Mouse (Mus musculus) heart, postnatal 14 days (tissue): ENCODE results near the gene Disp1. TPM values are rescaled to one million over a fixed set of nuclear protein-coding genes. Genes with fewer than 3 reads are reported as not detected.
A peak's percentile ranks its signal among the peaks of the same experiment; 100 is the strongest.

Experiments
- DNase-seq, 2 experiments: peaks; one replicate each; pipeline ENCODE4 v3.0.0; 2021 to 2022
- intact Hi-C: fragments of 180-260 bp; cut with DNase I; formaldehyde crosslinking; loops from one replicate; pipeline ENCODE4 v1.15.1; 2025
- total RNA-seq, 2 experiments: library from RNA; stranded (reverse); gene quantifications; 2 replicates each; pipeline ENCODE4 v1.2.3; 2021

Gene Disp1
- total RNA-seq, 2 experiments from 2014 or later = 7.5 to 8.5 TPM

- intact Hi-C loops = no loop called here
- DNase-seq = no peak
Measured at GRCm38 (mm10) chr1:183097606-183098005, 123.7 kb downstream of the Disp1 start.

DNA sequence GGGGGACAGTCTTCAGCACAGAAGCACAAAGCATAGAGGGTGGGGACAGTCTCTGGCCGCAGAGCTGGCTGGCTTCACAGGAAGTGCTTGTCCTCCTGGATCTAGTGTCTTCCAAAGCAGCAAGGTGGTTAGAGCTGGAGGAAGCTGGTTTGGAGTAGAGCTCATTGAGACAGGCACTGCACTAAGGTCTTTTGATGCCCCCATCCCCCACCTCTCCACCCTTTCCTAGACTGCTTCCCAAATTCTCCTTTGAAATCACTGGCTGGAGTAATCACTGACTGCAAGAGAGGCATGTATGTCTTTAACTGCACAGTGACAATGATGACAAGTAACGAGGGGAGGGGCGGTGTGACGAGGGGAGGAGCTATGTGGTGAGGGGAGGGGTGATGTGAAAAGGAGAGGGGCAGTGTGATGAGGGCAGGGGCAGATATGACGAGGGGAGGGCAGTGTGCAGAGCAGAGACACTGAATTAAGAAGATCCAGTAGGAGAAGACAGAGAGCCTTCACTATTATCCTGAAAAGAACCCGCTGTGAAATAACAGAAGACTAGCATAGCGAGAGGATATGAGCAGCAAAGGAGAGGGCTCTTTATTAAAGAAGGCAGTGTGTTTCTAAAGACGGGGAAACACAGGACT, 125.8 kb downstream of the Disp1 start:
- intact Hi-C loops = no loop called here

DNA sequence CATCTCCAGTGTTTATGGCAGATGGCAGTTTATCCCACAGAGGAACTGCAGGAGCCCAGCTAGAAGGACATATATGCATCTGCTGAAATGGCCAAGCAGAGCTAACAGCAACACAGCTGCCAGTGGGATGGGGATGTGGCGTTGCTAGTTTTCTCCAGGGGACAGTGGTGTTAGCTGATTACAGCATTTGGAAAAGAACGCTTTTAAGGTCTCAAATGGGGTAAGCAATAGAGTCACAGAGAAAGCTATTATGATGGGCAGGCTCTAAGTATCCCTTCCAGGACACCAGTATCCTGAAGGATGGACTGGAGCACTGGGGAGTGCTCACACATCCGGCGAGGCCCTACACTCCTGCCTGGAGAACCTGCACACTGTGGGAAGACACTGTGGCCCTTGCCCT, 129.0 kb downstream of the Disp1 start:
- no peak for DNase-seq
- intact Hi-C loops = no loop called here

More for the DNA sequence above, 125.8 kb downstream of the Disp1 start:
- no peak for DNase-seq

- intact Hi-C loops = no loop called here
- no peak for DNase-seq
Measured at GRCm38 (mm10) chr1:183091203-183091602, 130.1 kb downstream of the Disp1 start.

DNA sequence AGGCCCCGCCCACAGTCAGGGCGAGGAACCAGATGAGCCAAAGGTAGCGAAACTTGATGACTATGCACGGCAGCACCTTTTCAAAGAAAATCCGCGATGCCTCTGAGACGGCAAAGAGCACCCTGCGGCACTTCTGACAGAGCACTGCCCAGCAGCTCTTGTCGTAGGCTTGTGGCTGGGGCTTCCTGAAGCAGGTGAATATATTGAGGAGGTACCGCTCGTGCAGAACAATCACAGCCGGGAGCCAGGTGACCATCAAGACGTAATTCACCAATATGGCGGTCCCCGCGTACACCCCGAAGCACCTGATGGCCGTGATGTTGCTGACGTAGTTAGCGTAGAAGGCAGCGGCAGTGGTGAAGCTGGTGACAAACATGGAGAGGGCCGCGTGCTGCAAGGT, 132.7 kb downstream of the Disp1 start:
- no peak for DNase-seq
- intact Hi-C loops = no loop called here

- intact Hi-C loops = no loop called here
- no peak for DNase-seq
Measured at GRCm38 (mm10) chr1:183086843-183087242, 134.5 kb downstream of the Disp1 start.

GRCm38 (mm10) chr1:183084085-183085050, 137.0 kb downstream of the Disp1 start:
- DNase-seq = peak; percentile 42 to 68
- intact Hi-C loops = no loop called here

DNA sequence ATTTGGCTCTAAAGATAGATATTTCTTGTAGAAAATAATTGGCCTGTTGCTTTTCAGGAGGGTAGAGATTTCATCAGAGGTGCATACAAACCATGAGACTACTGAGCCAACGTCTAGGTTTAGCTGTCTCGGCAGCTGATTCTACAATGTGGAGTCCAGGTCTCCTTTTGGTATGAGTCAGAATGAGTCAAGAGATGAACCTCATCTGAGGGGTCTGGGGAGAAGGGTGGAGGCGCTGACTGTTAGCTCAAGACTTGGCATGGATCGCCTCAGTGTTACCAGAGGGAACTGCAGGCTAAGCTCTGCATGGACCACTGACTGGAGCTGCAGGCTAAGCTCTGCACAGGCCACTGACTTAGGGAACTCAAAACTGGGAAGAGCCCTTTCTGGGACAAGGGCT, 138.9 kb downstream of the Disp1 start:
- peak in 1 of 2 experiments; percentile 32 for DNase-seq
- intact Hi-C loops = no loop called here

- intact Hi-C loops = no loop called here
- DNase-seq = no peak
Measured at GRCm38 (mm10) chr1:183081126-183081525, 140.2 kb downstream of the Disp1 start.

DNA sequence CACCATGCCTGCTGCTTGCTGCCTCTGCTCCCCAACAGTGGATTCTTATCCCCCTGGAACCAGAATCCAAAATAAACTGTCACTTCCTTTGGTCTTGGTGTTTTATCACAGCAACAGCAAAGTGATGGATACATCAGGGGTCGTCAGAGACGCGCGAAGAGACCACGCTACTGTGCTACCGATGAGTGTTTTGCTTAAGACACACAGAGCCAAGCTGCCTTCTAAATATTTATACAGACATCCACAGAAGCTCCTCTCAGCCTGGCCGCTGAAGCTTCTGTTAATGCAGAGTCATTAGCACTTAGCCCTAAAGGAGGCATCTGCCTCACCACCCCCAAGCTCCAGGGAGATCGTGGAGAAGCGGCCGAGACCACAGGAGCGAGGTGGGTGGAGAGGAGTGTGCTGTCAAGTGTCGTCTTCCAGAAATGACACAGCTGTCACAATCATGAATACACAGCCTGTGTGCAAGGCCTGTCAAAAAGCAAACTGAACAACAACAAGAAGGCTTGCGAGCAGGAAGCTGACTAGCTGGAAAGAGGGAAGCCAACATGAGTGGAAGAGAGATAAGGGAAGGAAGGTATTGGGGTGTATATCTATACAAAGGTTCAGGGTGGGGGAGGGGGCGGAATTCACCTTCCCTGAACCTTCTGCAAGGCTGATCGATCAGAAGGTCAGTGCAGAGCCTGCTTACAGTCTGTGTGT, 146.1 kb downstream of the Disp1 start:
- DNase-seq = peak in 1 of 2 experiments; percentile 24
- intact Hi-C loops = no loop called here

DNA sequence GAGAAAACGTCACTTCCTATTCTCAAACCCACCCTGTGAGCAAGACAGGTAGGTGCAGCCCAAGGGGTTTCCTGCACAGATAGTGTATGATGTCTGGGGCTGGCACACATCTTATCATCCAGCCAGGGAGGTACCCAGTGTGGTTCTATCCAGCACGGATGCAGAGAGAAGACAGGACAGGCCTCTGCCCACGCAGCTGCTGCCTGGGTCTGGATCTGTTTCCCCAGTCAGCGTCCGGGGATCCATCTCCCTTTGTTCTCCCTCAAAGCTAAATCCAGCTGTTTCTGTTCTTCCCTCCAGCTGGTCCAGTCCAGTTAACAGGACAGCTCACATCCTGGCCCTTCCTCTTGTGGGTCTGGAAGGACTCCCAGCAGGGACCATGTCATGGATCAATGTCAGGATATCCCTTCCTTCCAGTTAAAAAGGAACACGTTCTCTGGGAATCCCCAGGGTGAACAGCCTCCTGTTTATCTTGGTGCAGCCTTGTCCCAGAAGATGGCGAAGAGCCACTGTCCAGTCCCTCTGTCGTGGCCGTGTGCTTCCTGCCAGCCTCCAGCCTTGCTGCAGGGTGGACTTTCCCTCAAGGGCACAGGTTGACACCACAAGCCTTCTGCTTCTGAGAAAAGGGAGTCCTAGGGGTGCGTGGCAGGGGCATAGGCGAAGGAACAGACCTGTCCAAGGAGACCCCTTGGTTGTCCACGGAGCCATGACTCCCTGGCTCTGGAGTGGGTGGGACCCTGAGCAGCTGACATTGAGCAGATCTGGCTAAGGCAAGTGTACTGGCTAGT, 148.9 kb downstream of the Disp1 start:
- intact Hi-C loops = no loop called here
- DNase-seq = peak; percentile 72 to 73

- intact Hi-C loops = no loop called here
- DNase-seq = no peak
Measured at GRCm38 (mm10) chr1:183069954-183070649, 151.2 kb downstream of the Disp1 start.

DNA sequence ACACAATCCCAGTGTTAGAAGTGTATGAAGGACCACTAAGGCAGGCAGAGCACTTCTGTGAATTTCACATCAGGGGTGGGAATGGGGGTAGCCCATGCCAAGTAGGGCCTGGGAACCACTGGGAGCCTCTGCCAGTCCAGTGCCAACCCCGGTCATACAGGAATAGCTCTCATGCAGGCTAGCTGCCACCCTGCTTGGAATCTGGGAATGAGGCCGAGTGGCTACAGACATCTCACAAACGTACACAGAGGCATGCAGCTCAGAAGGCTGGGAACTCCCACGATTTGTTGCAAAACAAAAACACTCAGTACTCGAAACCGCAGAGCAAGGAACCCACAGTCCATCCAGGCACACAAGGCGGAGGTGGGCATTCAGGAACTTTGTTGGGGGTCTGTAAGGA, 153.5 kb downstream of the Disp1 start:
- peak in 1 of 2 experiments; percentile 44 for DNase-seq
- intact Hi-C loops = no loop called here

DNA sequence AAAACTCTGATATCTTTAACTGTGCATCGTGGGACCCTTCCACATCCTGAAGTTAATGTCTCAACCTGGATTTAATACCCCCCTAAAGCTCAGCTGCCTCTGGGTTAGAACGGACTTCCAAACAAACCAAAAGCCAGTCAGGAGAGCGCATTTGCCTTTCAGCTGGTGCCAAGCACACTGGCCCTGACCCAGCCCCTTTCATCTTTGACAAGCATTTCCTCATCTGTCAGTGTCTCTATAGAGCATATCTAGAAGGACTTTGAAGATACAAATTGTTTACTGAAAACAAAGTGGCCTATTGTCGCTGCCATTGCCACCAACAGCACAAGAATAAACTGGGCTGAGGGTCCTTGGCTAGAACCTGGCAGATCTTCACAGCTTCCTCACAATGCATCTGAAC, 154.3 kb downstream of the Disp1 start:
- DNase-seq = no peak
- intact Hi-C loops = no loop called here

DNA sequence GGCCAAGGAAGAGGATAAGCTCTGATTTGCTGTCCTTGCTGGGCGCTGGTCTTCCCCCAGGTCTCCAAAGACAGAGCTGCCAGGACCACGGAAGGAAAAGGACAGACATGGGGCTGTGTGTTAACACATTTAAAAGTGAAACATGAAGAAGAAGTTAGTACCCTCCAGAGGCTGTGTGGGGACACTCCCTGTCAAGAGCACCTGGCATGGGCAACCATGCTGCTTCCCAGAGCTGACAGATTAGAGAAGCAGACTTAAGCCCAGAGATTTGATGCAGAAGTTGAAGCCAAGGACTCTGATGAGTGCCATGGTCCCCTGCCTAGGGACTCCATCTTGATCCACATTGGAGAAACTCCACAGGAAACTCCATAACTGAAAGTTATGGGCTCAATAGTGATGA, 160.7 kb downstream of the Disp1 start:
- no peak for DNase-seq
- intact Hi-C loops = no loop called here

DNA sequence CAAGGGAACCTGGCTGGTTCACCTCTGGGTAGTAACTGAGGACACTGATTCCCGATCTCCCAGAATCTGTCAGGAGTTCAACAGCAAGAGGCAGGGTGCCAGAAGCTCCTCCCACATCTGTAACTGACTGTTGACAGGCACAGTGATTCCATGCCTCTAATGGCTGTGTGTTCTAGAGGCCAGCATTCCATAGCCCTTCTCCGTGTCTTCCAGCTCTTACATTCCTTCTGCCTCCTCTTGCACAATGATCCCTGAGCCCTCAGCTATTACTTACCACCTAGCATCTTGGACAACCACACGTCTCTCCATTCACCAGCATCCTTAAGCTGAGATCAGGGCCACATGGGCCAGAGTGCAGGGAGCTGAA, 165.1 kb downstream of the Disp1 start:
- intact Hi-C loops = no loop called here
- DNase-seq = peak; percentile 55 to 65

- intact Hi-C loops = no loop called here
- peak; percentile 61 to 76 for DNase-seq
Measured at GRCm38 (mm10) chr1:183055608-183056288, 165.6 kb downstream of the Disp1 start.

- peak; percentile 44 to 56 for DNase-seq
- intact Hi-C loops = no loop called here
Measured at GRCm38 (mm10) chr1:183052663-183053062, 168.7 kb downstream of the Disp1 start.

- intact Hi-C loops = no loop called here
Measured at GRCm38 (mm10) chr1:183049295-183049694, 172.0 kb downstream of the Disp1 start.

More at GRCm38 (mm10) chr1:183049295-183049694, 172.0 kb downstream of the Disp1 start:
- DNase-seq = peak; percentile 51 to 70
